Mouse (Mus musculus) cerebellum, adult 2 months (tissue): ENCODE data around the gene Pogk.

ENCODE experiments used
- CTCF ChIP-seq: fragments of 200-500 bp; IDR thresholded peaks from 2 replicates; pipeline ENCODE4 v1.5.1; 2011; ENCODE audit warnings: low read depth, mild to moderate bottlenecking, control low read depth, low read length, moderate library complexity, borderline replicate concordance; ENCODE audit not compliant: insufficient read depth
- POLR2A ChIP-seq: fragments of 200-500 bp; IDR thresholded peaks from 2 replicates; pipeline ENCODE4 v1.6.1; 2011; ENCODE audit warnings: low read length, control low read depth, borderline replicate concordance; ENCODE audit not compliant: insufficient read depth

GRCm38 (mm10) chr1:166349751-166350150 is 59.9 kb downstream of the Pogk start:
- TF ChIP-seq CTCF (no peak), POLR2A (no peak)
